Mouse (Mus musculus) lung, adult 18-20 months (tissue): ENCODE data around the gene Hoxa4.

Experiments
- DNase-seq, 2 experiments: peaks; one replicate each; pipeline ENCODE4 v3.0.0; 2022; ENCODE audit warnings: mixed read lengths in 2 of 2

The Hoxa4 gene

GRCm38 (mm10) chr6:52164626-52165440 is 26.7 kb downstream of the Hoxa4 start, which contains the start of gene Hoxa2:
Hoxa2 (minus strand) TSS chr6:52164831.
- DNase-seq = no peak

DNA sequence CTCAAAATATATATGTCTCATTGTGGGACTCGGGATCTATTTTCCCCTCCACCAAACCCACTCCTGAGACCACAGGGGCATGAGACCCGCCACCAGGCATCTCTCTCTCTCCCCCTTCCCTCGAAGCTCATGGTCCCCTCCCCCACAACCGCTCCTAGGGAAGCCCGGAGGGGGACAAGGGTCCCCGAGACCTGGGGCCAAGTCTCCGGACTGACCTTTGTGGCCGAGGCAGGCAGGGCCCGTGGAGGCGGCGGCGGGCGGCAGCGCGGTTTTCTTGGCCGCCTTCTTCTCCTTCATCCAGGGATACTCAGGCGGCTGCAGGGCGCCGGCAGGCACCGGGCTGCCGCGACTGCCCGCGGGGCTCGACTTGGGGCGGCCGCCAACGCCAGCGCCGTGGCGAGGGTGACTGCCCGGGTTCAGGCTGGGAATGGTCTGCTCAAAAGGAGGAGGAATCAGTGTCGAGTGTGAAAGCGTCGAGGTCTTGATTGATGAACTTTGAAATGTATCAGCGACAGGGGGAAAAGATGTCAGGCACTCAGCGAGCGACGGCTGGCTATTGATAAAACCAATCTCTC is 27.4 kb downstream of the Hoxa4 start:
- DNase-seq = peak in 1 of 2 experiments; percentile 14

GRCm38 (mm10) chr6:52163366-52164031 is 28.1 kb downstream of the Hoxa4 start:
- peak in 1 of 2 experiments; percentile 14 for DNase-seq

- DNase-seq = no peak
These were observed 28.8 kb downstream of the Hoxa4 start for GRCm38 (mm10) chr6:52162611-52163365.

- DNase-seq = no peak
These were observed 29.5 kb downstream of the Hoxa4 start for GRCm38 (mm10) chr6:52162093-52162380.

- DNase-seq = no peak
These were observed 30.0 kb downstream of the Hoxa4 start for GRCm38 (mm10) chr6:52161336-52162092.

DNA sequence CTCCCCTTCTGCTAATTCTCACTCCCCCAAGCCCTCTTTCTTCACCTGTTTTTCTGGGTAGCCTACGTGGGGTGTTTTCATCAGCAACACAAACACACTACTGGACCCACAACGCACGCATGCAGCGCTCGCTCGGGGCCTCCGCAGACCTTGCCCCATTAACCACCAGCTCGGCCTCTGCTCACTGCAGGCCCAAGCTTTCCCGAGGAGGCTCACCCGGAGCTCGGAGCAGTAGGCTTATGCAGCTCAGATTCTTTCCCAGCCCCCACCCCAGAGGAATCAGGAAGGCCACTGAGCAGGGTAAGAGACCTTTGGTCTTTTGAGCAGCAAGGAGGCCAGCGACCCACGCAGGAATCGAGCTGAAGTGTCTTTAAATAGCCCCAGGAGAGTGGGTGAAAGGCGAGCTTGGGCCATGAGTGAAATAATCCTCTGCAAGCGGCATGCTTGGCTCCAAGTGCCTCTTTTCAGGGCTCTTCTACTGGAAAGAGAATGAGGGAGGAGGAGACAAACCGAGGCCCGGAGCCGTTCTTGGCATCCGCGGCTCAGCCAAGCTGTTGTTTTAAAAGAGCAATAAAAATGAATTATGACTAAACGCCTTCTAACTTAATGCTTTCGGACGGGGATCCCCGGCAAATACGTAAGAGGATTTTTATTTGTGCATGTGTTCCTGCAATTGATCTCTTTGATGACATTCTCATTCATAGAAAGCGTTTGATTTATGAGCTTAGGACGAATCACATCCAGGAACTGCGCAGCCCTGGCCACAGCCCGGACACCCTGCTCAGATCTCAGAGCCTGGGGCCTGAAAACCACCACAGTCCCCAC is 30.8 kb downstream of the Hoxa4 start:
- DNase-seq = peak in 1 of 2 experiments; percentile 64

DNA sequence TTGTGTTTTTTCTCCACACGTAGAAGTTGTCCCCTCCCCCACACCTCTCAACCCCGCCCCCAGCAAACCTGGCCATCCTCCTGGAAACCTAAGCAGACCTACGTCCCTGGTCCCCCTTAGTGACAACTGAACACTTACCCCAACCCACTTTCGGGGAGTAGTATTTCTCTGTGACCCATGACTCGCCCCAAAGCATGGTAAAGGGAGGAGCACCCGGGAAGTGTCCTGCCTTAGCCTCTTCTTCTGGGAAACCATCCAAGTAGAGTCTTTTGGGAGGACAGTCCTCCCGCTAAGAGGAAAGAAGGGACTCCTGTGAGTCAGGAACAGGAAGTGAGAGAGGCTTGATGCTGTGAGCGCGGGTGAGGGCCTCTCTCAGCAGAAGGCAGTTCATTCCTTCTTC is 31.6 kb downstream of the Hoxa4 start:
- no peak for DNase-seq

DNA sequence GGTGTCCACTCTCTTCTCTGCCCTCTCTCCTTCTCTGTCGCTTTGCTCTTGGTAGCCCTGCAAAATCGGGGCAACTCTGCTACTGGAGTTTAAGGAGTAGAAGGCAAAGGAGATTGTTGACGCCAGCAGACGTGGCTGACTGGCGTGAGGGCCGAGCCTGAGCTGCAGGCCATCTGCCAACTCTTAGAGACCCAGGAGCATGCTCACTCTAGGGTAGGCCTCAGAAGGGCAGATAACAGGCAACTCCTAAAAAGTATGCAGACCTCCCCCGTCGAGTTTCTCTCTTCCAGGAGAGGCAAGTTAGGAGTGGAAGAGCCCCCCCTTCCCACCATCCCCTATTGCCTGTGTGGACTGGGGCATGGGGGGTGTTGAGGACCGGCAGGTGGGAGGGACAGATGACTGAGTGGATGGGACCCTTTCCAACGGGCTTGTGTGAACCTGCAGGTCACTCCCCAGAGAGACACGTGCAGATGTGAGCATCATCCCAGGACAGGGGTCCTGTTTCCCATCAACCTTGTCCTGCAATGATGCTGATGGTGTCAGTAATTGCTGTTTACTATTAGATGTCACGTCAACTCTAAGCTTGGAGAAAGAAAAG is 32.3 kb downstream of the Hoxa4 start:
- no peak for DNase-seq

GRCm38 (mm10) chr6:52158276-52159051 is 33.1 kb downstream of the Hoxa4 start, which contains the start of gene Hoxa1:
Hoxa1 (minus strand) TSS chr6:52158317.
- DNase-seq = peak; percentile 86 to 88

- DNase-seq = no peak
These were observed 33.9 kb downstream of the Hoxa4 start for GRCm38 (mm10) chr6:52157466-52158275.

GRCm38 (mm10) chr6:52156551-52157200 is 34.9 kb downstream of the Hoxa4 start:
- no peak for DNase-seq

GRCm38 (mm10) chr6:52155471-52155870 is 36.1 kb downstream of the Hoxa4 start:
- no peak for DNase-seq

DNA sequence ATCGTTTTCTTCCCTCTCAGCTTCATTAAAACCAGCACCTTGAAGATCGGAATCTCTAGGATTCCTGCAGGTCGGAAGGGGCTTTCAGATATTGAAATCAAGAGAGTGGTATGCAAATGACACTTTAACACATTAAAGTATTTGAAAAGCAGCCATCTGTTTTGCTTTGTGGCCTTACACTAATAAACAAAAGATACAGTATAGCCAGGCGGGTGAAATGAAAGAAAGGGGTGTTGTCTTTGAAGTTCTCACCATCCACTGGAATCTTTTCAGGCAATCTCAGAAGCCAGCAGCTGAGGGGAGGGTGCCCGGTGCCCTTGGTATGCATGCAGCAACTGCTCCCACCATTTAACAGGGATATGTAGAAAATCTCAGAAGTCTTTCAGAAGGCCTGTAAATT is 37.5 kb downstream of the Hoxa4 start:
- no peak for DNase-seq

DNA sequence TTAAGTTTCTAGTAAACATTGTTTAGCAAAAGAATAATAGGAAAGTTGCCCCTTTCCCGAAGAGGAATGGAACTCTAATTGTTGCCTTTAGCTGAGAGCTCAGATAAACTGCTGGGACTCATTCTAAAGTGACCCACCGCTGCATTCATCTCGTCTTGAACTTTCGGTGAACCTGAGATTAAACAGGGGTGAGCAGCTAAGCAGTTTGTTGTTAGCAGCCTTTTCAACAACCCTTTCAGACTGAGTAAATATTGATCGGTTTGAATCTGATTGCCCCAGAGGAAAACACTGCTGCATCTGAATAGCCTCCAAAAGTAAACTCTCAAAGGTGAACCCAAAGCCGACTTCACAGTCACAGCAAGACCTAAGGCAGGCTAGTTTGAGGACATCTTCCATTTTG is 38.3 kb downstream of the Hoxa4 start:
- no peak for DNase-seq

- no peak for DNase-seq
These were observed 39.0 kb downstream of the Hoxa4 start for GRCm38 (mm10) chr6:52152226-52153193.

GRCm38 (mm10) chr6:52151571-52151970 is 40.0 kb downstream of the Hoxa4 start:
- DNase-seq = no peak
